ENCODE assay signal across 27 mouse cellular contexts in genomic region chr10:96655066-96655465, GRCm38 (mm10). TPM values are rescaled to one million over a fixed set of nuclear protein-coding genes. Genes with fewer than 3 reads are reported as not detected.
DNase-seq lines count a peak whose midpoint lies in the region; ATAC-seq and TF ChIP-seq lines count a peak whose summit lies in the region.
"Had no signal": no experiment of that assay in that cellular context is flagged by ENCODE, and none has a peak within 500 bp of the region (broad histone marks: within the 10 kb centered on the region; RNA-seq: fewer than 3 reads in every experiment).

No protein-coding gene starts in this region.

- no peak for DNase-seq in intestine, embryonic 14.5 days (ENCODE audit: low spot score)
- no peak for DNase-seq in lung, postnatal 25 days (ENCODE audit: low spot score)
- DNase-seq in frontal cortex, adult 2 months (ENCODE audit: extremely low spot score in 1 of 2, low spot score in 1 of 2), result no peak
- DNase-seq: adrenal gland, postnatal 10 days; adrenal gland, postnatal 36 days; cerebellum, adult 18-20 months; cerebellum, adult 9-10 months; cerebellum, postnatal 14 days; gastrocnemius, postnatal 10 days; gastrocnemius, postnatal 36 days; heart, adult 2 months; heart, postnatal 14 days; heart, postnatal 4 days had no signal

- no peaks in the 10 kb centered on the region for H3K36me3 ChIP-seq in intestine, embryonic 14.5 days (ENCODE audit: control insufficient read depth, insufficient read depth, low read length)
- H3K36me3 ChIP-seq in intestine, postnatal 0 days (ENCODE audit: control insufficient read depth, insufficient read depth), result no peaks in the 10 kb centered on the region
- H3K36me3 ChIP-seq in lung, embryonic 16.5 days (ENCODE audit: control insufficient read depth, insufficient read depth, low read length), result no peaks in the 10 kb centered on the region
- no peaks in the 10 kb centered on the region for H3K36me3 ChIP-seq in intestine, embryonic 15.5 days
- no peaks in the 10 kb centered on the region for H3K36me3 ChIP-seq in stomach, embryonic 15.5 days
- H3K36me3 ChIP-seq: embryonic facial prominence, embryonic 12.5 days; forebrain, embryonic 12.5 days; forebrain, embryonic 15.5 days; G1E; heart, embryonic 10.5 days; heart, embryonic 13.5 days had no signal

- H3K4me1 ChIP-seq in intestine, embryonic 14.5 days (replicated peaks; ENCODE audit: control insufficient read depth, insufficient read depth, low read length), result no peaks in the 10 kb centered on the region
- H3K4me1 ChIP-seq in intestine, postnatal 0 days (replicated peaks; ENCODE audit: control insufficient read depth, insufficient read depth, low read length), result no peaks in the 10 kb centered on the region
- peaks cover 18% of the 10 kb centered on the region; the same call in 1 of the 2 replicates for H3K4me1 ChIP-seq in lung, embryonic 16.5 days (replicated peaks; ENCODE audit: control insufficient read depth, insufficient read depth, low read length)
- H3K4me1 ChIP-seq in intestine, embryonic 15.5 days (replicated peaks), result no peaks in the 10 kb centered on the region; the same call in 1 of the 2 replicates
- no peaks in the 10 kb centered on the region; the same call in 1 of the 2 replicates for H3K4me1 ChIP-seq in stomach, embryonic 15.5 days
- H3K4me1 ChIP-seq: embryonic facial prominence, embryonic 12.5 days; heart, embryonic 10.5 days; heart, embryonic 13.5 days had no signal

- H3K4me3 ChIP-seq in intestine, embryonic 14.5 days (ENCODE audit: low read depth, low read length), result no peak overlapping the region
- no peak overlapping the region for H3K4me3 ChIP-seq in intestine, postnatal 0 days (ENCODE audit: low read depth, low read length)
- no peak overlapping the region for H3K4me3 ChIP-seq in lung, embryonic 16.5 days (ENCODE audit: low read length)
- H3K4me3 ChIP-seq in intestine, embryonic 15.5 days (replicated peaks), result no peak overlapping the region
- no peak overlapping the region for H3K4me3 ChIP-seq in stomach, embryonic 15.5 days (replicated peaks)
- H3K4me3 ChIP-seq: embryonic facial prominence, embryonic 12.5 days; erythroblast, embryonic 14.5 days; forebrain, embryonic 12.5 days; forebrain, embryonic 15.5 days; heart, adult 2 months; heart, embryonic 10.5 days; heart, embryonic 13.5 days had no signal

- no peak overlapping the region for H3K9ac ChIP-seq in intestine, embryonic 14.5 days (ENCODE audit: low read length)
- H3K9ac ChIP-seq in intestine, postnatal 0 days (ENCODE audit: low read depth, low read length), result no peak overlapping the region
- no peak overlapping the region for H3K9ac ChIP-seq in lung, embryonic 16.5 days (ENCODE audit: low read length)
- no peak overlapping the region for H3K9ac ChIP-seq in intestine, embryonic 15.5 days
- H3K9ac ChIP-seq in stomach, embryonic 15.5 days, result no peak overlapping the region
- H3K9ac ChIP-seq: embryonic facial prominence, embryonic 12.5 days; forebrain, embryonic 12.5 days; forebrain, embryonic 15.5 days; heart, embryonic 13.5 days; hindbrain, embryonic 14.5 days had no signal

- peak; percentile 80 for ATAC-seq in intestine, embryonic 14.5 days (replicated peaks; ENCODE audit: low FRiP score, low TSS enrichment, low read depth)
- no peak for ATAC-seq in intestine, postnatal 0 days
- ATAC-seq in lung, embryonic 16.5 days (ENCODE audit: low read depth), result peak; percentile 75; the same call in 1 of the 2 replicates
- ATAC-seq in intestine, embryonic 15.5 days, result peak; percentile 52
- ATAC-seq in stomach, embryonic 15.5 days (ENCODE audit: insufficient read depth, low FRiP score, low read depth), result peak; percentile 81
- ATAC-seq: forebrain, embryonic 15.5 days; Patski had no signal

- H3K9me3 ChIP-seq in intestine, embryonic 14.5 days (ENCODE audit: control insufficient read depth, low read length), result no peaks in the 10 kb centered on the region
- no peaks in the 10 kb centered on the region for H3K9me3 ChIP-seq in intestine, postnatal 0 days (ENCODE audit: control insufficient read depth)
- H3K9me3 ChIP-seq in lung, embryonic 16.5 days (ENCODE audit: control insufficient read depth, low read length), result no peaks in the 10 kb centered on the region
- no peaks in the 10 kb centered on the region for H3K9me3 ChIP-seq in intestine, embryonic 15.5 days
- no peaks in the 10 kb centered on the region for H3K9me3 ChIP-seq in stomach, embryonic 15.5 days
- H3K9me3 ChIP-seq: embryonic facial prominence, embryonic 12.5 days; forebrain, embryonic 12.5 days; forebrain, embryonic 15.5 days; heart, embryonic 10.5 days; heart, embryonic 13.5 days had no signal

- no peaks in the 10 kb centered on the region for H3K27me3 ChIP-seq in intestine, embryonic 14.5 days (replicated peaks; ENCODE audit: control insufficient read depth, insufficient read depth, low read length)
- no peaks in the 10 kb centered on the region for H3K27me3 ChIP-seq in intestine, postnatal 0 days (replicated peaks; ENCODE audit: control insufficient read depth, insufficient read depth, low read length)
- H3K27me3 ChIP-seq in lung, embryonic 16.5 days (ENCODE audit: control insufficient read depth, insufficient read depth, low read depth, low read length), result no peaks in the 10 kb centered on the region
- H3K27me3 ChIP-seq in intestine, embryonic 15.5 days (replicated peaks), result no peaks in the 10 kb centered on the region
- no peaks in the 10 kb centered on the region for H3K27me3 ChIP-seq in stomach, embryonic 15.5 days (replicated peaks)
- H3K27me3 ChIP-seq: CH12.LX; embryonic facial prominence, embryonic 12.5 days; forebrain, embryonic 12.5 days; forebrain, embryonic 15.5 days; heart, embryonic 13.5 days; Patski had no signal

- H3K4me2 ChIP-seq in intestine, embryonic 14.5 days (ENCODE audit: low read length), result no peak overlapping the region
- H3K4me2 ChIP-seq in intestine, postnatal 0 days (replicated peaks; ENCODE audit: low read depth), result no peak overlapping the region
- H3K4me2 ChIP-seq in lung, embryonic 16.5 days (ENCODE audit: low read depth, low read length), result no peak overlapping the region
- no peak overlapping the region for H3K4me2 ChIP-seq in intestine, embryonic 15.5 days (replicated peaks)
- 0 out of 2 replicates have a peak overlapping the region, but pooled peaks have one; percentile 16 for H3K4me2 ChIP-seq in stomach, embryonic 15.5 days
- H3K4me2 ChIP-seq: embryonic facial prominence, embryonic 12.5 days; forebrain, embryonic 12.5 days; forebrain, embryonic 15.5 days; heart, embryonic 13.5 days; hindbrain, embryonic 14.5 days had no signal

- H3K27ac ChIP-seq in intestine, embryonic 14.5 days (ENCODE audit: low read depth), result no peak overlapping the region
- no peak overlapping the region for H3K27ac ChIP-seq in intestine, postnatal 0 days (ENCODE audit: low read depth, low read length)
- peak overlapping the region; percentile 41 for H3K27ac ChIP-seq in lung, embryonic 16.5 days (ENCODE audit: low read length)
- no peak overlapping the region for H3K27ac ChIP-seq in intestine, embryonic 15.5 days
- peak overlapping the region; percentile 71; the same call in 1 of the 2 replicates for H3K27ac ChIP-seq in stomach, embryonic 15.5 days
- H3K27ac ChIP-seq: embryonic facial prominence, embryonic 12.5 days; forebrain, embryonic 12.5 days; forebrain, embryonic 15.5 days; heart, adult 2 months; heart, embryonic 10.5 days; heart, embryonic 13.5 days; hindbrain, embryonic 14.5 days had no signal

- WGBS in intestine, embryonic 14.5 days, result 57% methylated on average over 2 of the region's 2 CpGs
- WGBS in intestine, postnatal 0 days, result 37% methylated on average over 2 of the region's 2 CpGs
- WGBS in lung, embryonic 16.5 days, result 52% methylated on average over 2 of the region's 2 CpGs
- WGBS in intestine, embryonic 15.5 days, result 62% methylated on average over 2 of the region's 2 CpGs
- WGBS in stomach, embryonic 15.5 days, result 60% methylated on average over 2 of the region's 2 CpGs

- no peak for TF ChIP-seq CTCF in intestine, postnatal 0 days (IDR thresholded peaks at IDR 0.05; ENCODE audit: low read depth)

RNA-seq across cellular contexts. Expression of gene Btg1, which starts 38.3 kb away (rescaled TPM):
- polyA plus RNA-seq in intestine, embryonic 14.5 days (2014; fragmentation: Nextera tagmentation; extraction: Ambion mirVana), result 77.8 and 82.6 TPM in 2 replicates
- 29.5 and 30.1 TPM in 2 replicates for polyA plus RNA-seq in intestine, postnatal 0 days (2015; fragmentation: Nextera tagmentation; extraction: Ambion mirVana)
- polyA plus RNA-seq in lung, embryonic 16.5 days (2015; fragmentation: Nextera tagmentation; extraction: Ambion mirVana), result 58.6 and 62.4 TPM in 2 replicates
- 43.9 and 47.9 TPM in 2 replicates for polyA plus RNA-seq in intestine, embryonic 15.5 days (2015; fragmentation: Nextera tagmentation; extraction: Ambion mirVana)
- polyA plus RNA-seq in stomach, embryonic 15.5 days (2015; fragmentation: Nextera tagmentation; extraction: Ambion mirVana), result 61.2 and 62.3 TPM in 2 replicates
- 41.6 and 51.6 TPM in 2 replicates for polyA plus RNA-seq in frontal cortex, adult 2 months (2012; rRNA removed)

Comparison
In these comparisons a context has a peak if more than half of its experiments do, and no peak if none do; other contexts are left out.
1. H3K27ac ChIP-seq: peak in lung, embryonic 16.5 days (single experiment) and stomach, embryonic 15.5 days (single experiment); none in intestine, embryonic 14.5 days (single experiment), intestine, postnatal 0 days (single experiment) and intestine, embryonic 15.5 days (single experiment).